Mouse (Mus musculus): ENCODE results near the gene Cdk9.

The Cdk9 gene

DNA sequence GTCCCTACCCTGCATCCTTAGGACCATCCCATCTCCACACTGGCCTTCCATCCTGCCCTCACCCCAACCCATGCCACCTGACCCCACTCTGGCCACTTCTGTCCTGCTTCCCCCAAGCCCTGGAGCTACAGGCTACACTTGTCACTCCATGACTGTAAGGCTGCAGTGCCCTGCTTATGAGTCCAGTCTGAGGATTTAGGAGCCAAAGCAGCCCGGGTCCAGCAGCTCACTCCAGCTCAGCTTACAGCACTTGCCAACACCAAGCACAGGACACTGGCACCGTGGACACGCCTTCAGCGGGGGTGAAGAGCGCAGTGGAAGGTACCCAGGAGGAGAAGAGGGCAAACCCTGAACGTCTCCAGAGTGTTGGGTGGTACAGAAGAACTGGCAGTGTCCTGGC lies 5.9 kb downstream of the Cdk9 start:
- DNase-seq (ENCODE audit: low spot score), result no peak

DNA sequence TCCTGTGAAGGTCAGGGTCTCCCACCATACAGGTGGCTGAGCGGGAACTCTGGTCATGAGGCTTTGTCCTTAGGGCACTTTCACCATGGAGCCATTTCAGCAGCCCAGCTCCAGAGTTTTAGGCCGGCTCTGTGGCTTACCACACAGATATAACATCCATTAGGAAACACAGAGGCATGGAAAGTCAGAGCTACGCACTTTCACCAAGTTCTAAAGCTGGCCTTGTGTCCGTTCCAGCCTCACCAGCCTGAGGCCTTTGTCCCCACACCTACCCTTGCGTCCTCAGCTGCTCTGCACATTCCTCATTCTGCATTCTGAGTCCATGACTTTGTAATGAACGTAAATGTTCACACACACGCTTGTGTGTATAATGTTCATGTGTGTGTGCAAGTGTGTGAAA lies 7.9 kb downstream of the Cdk9 start:
- no peak for DNase-seq (ENCODE audit: low spot score)

DNA sequence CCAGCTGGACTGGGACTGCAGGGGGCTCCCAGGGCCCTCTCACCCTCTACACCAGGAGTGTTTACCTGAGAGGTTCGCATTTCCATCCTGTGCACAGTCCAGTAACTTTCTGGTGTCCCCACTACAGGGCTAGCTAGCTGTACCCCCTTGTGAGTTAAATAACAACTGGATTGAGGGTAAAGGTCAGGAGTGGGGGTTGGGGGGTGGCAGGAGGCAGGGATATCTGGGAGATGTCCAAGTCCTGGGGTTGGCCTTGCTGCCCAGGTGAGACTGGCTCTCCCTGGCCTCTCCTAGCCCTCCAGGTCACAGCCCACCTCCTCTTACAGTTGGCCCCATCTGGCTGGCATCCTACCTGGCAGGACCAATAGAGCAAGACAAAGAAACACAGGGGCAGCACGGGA lies 8.9 kb downstream of the Cdk9 start, which contains the start of gene Fpgs:
Fpgs (minus strand) TSS at position 125 of the 401 bp plus-strand sequence.
- no peak for DNase-seq (ENCODE audit: low spot score)

DNA sequence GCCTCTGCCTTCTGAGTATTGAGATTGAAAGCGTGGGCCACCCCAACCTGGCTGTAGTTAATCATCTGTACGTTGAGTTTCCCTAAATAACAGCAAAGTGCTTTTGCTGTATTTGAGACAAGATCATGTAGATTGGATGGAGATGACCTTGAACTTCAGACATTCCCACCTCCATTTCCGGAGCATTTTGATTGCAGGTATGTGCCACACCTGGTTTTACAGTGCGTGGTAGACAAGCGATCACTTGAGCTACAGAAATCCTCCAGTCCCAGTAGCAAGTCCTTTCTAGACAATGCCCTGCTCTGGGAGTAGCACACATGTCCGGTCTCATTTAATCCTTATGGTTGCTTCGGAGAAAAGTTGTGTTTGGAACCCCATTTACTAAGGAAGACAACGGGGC lies 9.8 kb downstream of the Cdk9 start:
- DNase-seq (ENCODE audit: low spot score), result no peak

DNA sequence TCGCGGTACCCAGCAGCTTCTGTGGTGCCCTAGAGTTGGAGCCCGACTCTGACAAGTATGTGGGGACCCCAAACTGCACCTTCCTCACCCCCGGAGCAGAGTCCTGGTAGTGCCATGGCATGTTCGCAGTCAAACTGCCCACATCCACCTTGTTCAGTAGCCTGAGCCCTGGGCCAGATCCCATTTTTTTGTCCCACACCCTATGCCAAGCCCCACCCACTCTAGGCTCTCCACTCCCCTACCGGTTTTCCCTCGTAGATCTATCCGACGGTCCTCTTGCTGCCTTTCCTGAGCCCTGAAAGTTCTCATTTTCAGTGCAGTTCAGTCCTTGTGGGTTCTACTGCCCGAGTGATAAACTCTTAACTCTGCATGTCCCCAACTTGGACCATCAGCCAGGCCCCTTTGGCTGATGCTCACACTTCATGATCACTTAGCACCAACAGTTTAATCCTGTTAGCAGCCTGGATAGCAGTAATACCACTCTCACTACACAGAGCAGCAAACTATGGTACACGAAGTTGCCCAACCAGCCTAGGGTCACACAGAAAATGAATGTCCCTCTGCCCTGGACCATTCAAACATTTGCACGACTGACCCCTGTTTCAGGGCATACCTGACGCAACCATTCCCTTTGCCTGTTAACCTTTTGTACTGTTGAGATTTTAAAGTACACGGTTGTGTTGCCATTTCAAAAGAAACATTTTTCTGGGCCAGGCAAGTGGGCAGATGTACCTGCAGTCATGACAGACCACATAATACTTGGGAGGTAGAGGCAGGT lies 11.7 kb downstream of the Cdk9 start:
- no peak for DNase-seq (ENCODE audit: low spot score)

DNA sequence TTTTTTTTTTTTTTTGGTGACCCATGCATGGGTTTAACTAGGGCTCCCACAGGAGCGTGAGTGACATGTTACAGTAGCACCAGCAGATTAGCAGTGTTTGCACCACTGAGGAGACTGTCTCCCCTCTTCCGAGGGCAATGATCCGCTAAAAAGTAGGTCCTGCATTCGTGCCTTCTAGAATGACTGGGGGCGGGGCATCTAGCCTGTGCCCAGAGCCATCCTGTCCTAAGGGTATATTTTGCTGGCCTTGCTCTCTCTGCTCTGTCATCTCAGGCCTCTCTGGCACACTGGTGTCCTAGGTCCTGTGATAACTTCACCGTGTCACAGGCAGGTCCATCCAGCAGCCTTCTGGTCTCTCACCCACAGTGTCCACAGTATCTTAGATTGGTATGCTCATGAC lies 13.2 kb downstream of the Cdk9 start:
- no peak for DNase-seq (ENCODE audit: low spot score)

DNA sequence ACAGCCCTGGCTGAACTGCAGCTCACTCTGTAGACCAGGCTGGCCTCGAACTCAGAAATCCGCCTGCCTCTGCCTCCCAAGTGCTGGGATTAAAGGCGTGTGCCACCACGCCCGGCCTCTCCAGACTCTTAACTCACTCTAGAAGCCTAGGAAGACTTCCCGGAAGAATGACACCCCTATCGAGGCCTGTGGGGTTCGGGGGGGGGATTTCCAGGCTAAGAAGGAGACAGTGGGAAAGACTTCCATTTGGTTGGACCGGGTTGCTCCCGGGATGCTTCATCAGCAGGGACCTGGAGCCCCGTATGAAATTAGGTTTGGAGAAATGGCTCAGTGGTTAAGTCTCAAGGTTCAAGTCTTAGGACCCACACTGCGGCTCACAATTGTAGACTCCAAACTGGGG lies 18.2 kb downstream of the Cdk9 start:
- no peak for DNase-seq (ENCODE audit: low spot score)

DNA sequence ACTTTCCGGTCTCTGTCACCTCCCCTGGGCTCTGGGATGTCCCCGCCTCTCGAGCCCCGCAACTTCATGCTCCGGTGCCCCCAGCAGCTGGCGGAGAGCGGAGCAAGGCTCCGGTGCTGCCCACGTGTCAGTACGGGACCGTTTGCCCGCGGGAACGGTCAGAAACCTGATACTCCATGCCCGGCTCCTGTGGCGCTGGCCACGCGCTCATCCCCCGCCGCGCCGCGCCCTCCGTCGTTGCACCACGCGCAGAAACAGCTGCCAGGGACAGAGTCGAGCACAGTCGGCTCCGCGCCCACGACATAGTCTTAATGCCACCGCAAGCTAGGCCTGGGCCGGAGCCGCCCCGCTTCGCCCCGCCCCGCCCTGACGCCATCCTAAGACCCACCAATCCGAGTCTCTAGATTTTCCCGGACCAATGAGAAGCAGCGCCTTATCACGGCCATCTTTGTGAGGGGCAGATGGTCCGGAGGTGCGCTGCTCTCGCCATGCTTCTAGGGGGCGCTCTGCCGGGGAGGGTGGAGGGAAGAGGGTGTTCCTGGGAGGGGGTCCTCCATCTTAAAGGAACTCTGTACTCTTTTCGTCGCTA lies 19.0 kb downstream of the Cdk9 start:
- DNase-seq (ENCODE audit: low spot score), result peak; percentile 97

DNA sequence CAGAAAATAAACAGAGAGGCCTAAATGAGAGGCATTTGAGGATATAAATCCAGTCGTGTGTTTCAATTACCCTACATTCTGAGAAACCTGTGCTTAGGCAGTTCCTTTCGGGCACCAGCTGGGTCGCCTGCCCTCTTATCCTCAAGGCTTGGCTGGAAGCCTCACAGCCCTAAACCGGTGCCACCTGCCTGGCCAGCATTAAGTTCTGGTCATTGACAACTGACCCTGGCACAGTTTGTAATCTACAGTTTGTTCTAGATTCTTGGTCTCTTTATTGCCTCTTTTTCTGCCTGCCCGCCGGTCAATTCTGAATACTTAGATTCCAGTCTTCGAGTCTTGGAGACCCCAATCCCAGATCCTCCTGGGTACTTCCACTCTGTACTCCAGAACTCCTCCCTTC lies 19.6 kb downstream of the Cdk9 start:
- DNase-seq (ENCODE audit: low spot score), result no peak

DNA sequence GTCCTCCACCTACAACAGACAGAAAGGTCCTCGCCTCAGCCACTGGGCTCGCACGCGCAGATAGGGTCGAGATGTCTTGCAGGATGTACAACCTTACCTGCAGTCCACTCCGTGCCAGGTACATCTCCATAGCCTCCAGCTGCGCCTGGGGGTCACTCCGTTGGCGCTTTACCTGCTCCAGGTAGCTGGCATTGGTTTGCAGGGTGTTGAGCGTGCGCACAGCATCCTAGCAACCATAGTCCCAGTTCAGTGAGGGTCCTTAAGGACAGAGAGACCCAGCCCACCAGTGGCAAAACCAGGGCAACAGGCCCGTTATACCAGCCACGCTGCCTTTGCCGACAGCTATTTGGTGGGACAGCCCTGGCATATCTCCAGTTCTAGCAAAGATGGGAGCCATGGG lies 20.4 kb downstream of the Cdk9 start:
- DNase-seq (ENCODE audit: low spot score), result no peak

DNA sequence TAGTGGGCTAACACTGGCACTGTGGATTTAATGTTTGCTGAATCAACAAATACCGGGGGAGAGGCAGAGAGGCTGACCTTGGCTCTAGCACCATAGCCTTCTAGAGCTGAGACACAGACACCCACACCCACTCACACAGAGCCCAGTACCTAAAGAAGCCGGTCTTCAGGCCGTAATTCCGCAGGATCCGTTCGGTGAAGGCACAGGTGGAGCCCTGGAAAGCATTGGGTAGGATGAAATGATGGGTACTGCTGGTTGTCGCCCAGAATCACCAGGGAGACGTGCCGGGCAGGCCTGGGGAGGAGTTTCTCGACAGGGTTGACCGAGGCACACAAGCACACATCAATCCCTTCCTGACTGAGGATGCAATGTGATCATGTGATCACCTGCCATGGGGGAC lies 21.8 kb downstream of the Cdk9 start:
- no peak for DNase-seq (ENCODE audit: low spot score)

DNA sequence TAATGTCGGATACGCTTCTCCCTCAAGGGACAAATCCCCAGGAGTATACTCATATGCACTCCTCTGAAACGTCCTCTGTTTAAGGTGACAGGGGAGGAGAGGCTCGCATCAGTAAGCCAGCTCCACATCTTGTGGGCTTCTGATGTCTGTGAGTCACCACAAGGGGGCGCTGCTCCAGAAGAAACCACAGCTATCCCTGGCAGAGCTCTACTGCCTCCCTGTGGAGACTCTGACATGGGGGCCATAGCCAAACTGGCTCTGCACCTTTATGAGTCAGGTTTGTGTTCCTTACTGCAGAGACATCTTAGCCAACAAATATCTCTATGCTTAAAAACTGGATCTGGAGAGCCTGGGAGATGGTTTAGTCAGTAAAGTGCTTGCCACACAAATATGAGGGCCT lies 23.5 kb downstream of the Cdk9 start:
- DNase-seq (ENCODE audit: low spot score), result peak; percentile 95

DNA sequence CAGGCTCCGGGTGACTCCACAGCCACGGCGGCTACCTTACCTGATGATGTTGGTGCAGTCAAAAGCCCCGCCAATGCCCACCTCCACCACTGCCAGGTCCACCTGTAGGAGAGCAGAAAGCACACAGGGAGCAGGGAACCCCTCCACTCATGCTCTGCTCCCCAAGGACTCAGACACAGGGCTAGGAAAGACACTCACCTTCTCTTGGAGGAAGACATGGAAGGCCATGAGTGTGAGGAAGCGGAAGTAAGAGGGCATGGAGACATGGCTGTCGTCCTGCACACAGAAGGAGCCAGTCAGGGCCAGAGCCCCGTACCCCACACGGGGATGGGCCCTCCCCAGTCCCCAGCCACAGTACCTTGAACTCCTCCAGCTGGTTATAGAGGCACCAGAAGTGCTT lies 25.3 kb downstream of the Cdk9 start:
- no peak for DNase-seq (ENCODE audit: low spot score)

DNA sequence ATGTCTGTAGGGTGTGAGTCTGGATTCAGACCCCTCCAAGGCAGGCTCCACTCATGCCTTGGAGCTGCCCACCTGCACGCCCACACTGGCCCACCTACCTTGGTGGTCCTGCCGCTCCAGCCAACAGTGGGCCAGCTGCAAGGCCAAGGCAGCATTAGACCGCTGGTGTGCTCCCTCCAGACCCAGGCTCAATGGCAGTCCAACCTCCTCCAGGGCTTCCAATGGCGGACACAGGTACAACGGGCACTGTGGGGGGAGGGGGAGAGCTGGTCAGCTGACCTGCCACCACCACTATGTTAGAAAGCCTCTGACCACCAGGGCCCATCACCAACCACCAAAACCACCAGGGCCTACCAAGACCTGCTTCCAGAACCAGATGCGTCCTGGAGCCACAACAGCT lies 26.2 kb downstream of the Cdk9 start:
- DNase-seq (ENCODE audit: low spot score), result peak; percentile 47

DNA sequence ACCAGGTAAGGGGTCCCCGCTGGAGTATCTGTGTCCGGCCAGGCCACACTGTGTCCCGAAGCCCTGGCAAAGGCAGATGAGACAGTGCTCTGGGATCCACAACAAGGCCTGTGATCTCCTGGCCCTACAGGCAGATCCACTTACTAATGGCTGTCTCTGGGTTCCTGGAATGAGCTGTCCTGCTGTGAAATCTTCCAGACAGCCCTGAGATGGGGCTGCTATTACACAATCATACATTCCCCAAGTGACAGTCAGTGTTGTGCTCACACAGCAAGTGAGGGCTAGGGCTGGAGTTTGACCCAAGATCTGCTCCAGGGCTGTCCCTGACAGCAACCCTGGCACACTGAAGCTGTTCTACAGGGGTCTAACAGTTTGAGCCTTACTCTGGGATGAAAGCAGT lies 27.1 kb downstream of the Cdk9 start:
- no peak for DNase-seq (ENCODE audit: low spot score)

DNA sequence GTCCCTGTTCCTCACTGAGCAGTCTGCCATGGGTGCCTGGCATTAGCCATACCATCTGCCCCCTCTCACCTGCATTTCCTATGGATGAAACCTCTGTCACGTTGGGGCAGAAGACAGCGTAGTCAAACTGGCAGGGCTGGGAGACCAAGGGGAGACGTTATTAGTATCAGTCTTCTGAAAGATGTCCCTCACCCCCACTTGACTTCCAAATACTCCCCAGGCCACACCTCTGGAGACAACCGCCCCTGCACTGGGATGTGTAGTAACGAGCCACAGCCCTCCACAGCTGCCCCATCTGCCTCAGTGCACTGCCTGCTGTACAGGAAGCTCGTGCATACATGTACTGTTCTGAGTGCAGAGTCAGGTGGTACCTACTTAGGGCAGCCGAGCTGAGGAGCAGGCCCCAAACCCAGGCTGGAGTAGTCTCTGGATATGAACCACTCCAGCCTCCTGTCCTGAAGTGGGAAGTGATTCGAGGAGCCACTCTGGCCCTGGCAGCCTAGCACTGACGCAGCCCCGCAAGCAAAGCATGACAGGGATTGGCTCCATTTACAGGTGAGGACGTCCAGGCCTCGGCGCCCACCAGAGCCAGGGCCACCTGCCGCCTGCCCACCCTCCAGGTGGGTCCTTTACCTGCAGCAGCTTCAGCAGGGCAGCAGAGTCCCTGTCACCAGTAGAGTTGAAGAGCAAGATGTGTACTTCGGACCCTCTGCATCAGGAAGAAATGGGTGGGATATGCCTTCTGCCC lies 28.0 kb downstream of the Cdk9 start:
- no peak for DNase-seq (ENCODE audit: low spot score)

DNA sequence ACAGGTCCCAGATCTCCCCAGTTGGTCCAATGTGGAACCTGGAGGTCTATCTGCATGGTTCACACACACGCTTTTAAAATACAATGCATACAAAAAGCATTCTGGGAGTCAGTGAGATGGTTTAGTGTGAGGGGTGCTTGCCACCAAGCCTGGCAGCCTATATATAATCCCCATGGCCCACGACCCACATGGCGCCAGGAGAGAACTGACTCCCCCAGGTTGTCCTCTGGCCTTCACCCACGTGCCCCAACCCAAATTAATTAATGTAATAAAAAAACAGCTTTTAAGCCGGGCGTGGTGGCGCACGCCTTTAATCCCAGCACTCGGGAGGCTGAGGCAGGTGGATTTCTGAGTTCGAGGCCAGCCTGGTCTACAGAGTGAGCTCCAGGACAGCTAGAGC lies 29.2 kb downstream of the Cdk9 start:
- DNase-seq (ENCODE audit: low spot score), result no peak

DNA sequence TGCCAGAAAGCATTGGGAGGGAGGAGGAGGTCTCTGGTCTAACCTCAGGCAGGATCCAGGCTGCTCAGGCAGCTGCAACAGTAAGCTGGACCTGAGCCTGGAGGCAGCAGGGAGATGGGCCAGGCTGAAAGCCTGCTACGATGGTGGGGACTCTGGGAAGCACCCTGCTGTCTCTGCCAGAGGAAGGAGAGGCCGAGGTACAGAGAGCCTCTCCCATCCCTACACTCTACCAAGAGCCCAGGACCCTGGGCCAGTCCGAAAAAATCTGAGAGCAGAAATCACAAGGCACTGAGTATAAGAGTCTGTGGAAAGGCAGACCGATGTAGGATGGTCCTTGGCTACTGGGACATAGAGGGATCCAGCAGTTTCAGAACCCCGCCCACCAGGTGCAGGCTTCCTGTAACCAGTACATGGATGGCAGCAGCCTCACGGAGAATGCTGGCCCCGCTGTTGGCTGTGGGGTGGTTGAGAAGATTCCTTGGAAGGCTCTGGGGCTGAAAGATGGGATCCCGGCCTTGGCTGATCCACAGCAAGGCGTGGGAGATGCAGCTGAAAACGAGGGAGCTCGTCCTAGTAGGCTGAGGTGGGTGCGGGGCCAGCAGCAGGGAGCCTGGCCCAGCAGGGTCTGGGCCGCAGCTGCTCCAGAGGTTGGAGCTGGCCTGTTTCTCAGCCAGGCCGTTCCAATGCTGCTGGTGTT lies 30.0 kb downstream of the Cdk9 start:
- no peak for DNase-seq (ENCODE audit: low spot score)

DNA sequence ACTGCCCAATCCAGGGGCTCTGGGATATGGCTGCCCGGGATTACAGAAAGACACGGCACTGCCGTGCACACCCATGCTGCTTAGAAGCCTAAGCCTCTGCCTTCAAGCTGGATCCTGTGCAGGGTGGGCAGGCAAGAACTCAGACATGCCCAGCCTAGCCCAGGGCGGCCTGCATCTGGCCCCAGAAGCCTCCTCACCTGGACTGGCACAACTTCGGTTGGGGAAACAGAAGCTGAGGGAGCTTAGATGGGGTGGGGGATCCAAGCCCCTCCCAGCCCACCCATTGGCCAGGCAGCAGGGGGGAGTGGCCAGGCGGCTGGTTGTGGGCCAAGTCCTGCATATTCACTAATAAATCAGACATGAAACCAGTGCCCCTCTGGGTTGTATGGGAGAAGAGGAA lies 31.1 kb downstream of the Cdk9 start:
- DNase-seq (ENCODE audit: low spot score), result no peak

DNA sequence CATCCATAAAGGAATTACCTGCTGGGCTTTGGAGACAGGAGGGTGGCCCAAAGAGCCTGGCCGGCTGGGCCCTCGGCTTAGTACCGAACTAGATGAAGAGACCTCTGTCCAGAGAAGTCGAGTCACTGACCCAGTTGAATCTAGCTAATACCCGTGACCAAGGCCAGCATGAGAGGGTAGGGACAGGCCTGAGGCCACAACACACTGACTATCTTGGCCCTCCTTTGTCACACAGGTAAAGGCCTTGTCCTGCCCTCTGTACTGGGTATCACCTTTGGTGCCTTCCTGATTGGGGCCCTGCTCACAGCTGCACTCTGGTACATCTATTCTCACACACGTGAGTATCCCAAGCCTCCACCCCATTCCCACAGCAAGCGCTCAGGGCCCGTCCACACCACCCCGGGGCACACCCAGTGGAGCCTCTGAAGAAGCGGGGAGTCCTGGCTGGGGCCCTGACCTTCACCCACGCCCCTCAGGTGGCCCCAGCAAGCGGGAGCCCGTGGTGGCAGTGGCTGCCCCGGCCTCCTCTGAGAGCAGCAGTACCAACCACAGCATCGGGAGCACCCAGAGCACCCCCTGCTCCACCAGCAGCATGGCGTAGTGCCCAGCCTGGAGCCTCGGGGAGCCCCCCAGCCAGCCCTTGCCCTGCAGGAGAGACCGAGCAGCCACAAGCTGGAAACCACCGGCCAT lies 31.8 kb downstream of the Cdk9 start:
- no peak for DNase-seq (ENCODE audit: low spot score)

DNA sequence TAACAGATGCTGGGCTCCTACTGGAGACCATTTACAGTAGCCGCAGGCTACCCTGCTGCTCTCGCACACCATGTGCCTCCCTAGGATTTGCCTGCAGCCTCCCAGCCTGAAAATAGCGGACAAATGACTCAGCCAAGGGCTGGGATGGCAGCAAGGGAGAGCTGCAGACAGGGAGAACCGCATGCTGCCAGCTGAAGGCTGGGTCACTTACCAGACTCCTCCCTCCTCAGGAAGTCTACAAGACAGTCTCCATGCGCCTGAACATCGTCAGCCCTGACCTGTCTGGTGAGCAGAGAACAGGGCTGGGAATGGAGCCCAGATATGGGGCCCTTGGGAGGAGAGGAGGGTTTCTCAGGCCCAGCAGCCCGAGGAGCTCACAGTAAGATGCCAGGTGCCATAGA lies 32.8 kb downstream of the Cdk9 start:
- DNase-seq (ENCODE audit: low spot score), result peak; percentile 74

DNA sequence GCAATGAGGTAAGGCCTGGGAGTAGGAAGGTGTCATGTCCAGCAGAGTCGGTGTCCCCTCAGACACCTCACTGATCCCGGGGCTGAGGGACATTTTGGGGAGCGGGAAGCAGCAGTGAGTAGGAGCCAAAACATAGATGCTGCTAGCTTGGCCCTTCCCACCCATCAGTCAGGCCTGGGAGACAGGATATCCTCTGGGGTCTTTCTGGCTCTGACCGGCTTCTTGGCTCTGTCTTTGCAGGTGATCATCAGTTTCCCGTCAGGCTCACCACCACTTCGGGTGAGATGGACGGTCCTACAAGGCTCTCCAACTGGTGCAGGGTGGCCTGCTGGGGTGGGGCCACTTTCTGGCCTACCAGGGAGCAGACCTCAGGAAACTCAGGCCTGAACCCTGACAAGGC lies 35.2 kb downstream of the Cdk9 start:
- DNase-seq (ENCODE audit: low spot score), result no peak
